Comparison of ENCODE assay signal across 10 mouse cellular contexts in the genomic region with DNA sequence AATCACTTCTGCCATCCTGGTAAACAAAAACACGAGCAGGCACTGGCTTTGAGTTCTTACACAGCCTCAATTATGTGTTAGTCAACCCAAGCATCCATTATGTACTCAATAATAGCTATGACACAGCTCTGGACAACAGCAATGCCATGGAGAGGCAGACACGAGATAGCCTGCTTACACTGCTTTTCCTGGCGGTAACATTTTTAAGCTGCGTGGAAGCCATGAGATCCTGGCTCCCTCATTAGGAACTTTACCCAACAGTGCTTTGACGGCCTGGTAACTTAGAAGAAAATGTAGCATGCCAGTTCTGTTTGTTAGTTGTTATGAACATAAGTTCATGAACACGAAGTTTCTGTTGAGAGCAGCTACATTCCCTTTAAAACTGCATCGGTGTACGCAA. TPM values are rescaled to one million over a fixed set of nuclear protein-coding genes. Genes with fewer than 3 reads are reported as not detected.
A peak's percentile ranks its signal among the peaks of the same experiment; 100 is the strongest.
DNase-seq lines count a peak whose midpoint lies in the region; ATAC-seq and TF ChIP-seq lines count a peak whose summit lies in the region.
"Had no signal": no experiment of that assay in that cellular context is flagged by ENCODE, and none has a peak within 500 bp of the region (broad histone marks: within the 10 kb centered on the region; RNA-seq: fewer than 3 reads in every experiment).

No protein-coding gene starts in this region.

- H3K4me2 ChIP-seq in forebrain, embryonic 11.5 days (ENCODE audit: low read depth, low read length, severe bottlenecking) = no peak overlapping the region; the same call in 1 of the 2 replicates

- H3K4me1 ChIP-seq in liver, adult 2 months (ENCODE audit: control insufficient read depth, insufficient read depth, low read length) = peaks cover 9% of the 10 kb centered on the region
- peaks cover 2% of the 10 kb centered on the region; the same call in 1 of the 2 replicates for H3K4me1 ChIP-seq in embryonic fibroblast, embryonic 13.5 days (ENCODE audit: control insufficient read depth, insufficient read depth, low read length)
- peaks cover 5% of the 10 kb centered on the region; the same call in 1 of the 2 replicates for H3K4me1 ChIP-seq in forebrain, embryonic 11.5 days (replicated peaks; ENCODE audit: control insufficient read depth, insufficient read depth, low read length)

- no peak for TF ChIP-seq CTCF in liver, adult 2 months (IDR thresholded peaks at IDR 0.05; ENCODE audit: low read depth, low read length)
- no peak for TF ChIP-seq CTCF in embryonic fibroblast, embryonic 13.5 days (IDR thresholded peaks at IDR 0.05; ENCODE audit: borderline replicate concordance, insufficient read depth, low read length)

- H3K9me3 ChIP-seq in forebrain, embryonic 11.5 days (ENCODE audit: control insufficient read depth, low read length) = no peaks in the 10 kb centered on the region
- H3K9me3 ChIP-seq: forebrain, embryonic 13.5 days had no signal

- no peak overlapping the region for H3K9ac ChIP-seq in liver, adult 2 months (ENCODE audit: low read depth, low read length)
- H3K9ac ChIP-seq in forebrain, embryonic 11.5 days (ENCODE audit: low read length) = no peak overlapping the region

- no peak for TF ChIP-seq POLR2A in liver, adult 2 months (IDR thresholded peaks at IDR 0.05; ENCODE audit: extremely low read depth, insufficient read depth, low read length)
- TF ChIP-seq POLR2A in embryonic fibroblast, embryonic 13.5 days (IDR thresholded peaks at IDR 0.05; ENCODE audit: low read depth, low read length) = no peak

- peaks cover 6% of the 10 kb centered on the region; the same call in 1 of the 2 replicates for H3K79me2 ChIP-seq in liver, adult 2 months (ENCODE audit: control insufficient read depth, insufficient read depth, low read length)

- H3K27me3 ChIP-seq in liver, adult 2 months (ENCODE audit: control insufficient read depth, insufficient read depth, low read length) = no peaks in the 10 kb centered on the region
- 0 out of 2 replicates have a peak, but pooled peaks cover 3% of the 10 kb centered on the region for H3K27me3 ChIP-seq in forebrain, embryonic 11.5 days (ENCODE audit: control insufficient read depth, insufficient read depth, low read length)
- H3K27me3 ChIP-seq: forebrain, embryonic 13.5 days had no signal

- 75% methylated on average over 8 of the region's 8 CpGs for WGBS in liver, adult 2 months
- WGBS in forebrain, embryonic 11.5 days = 41% methylated on average over 8 of the region's 8 CpGs

- ATAC-seq in forebrain, embryonic 11.5 days (replicated peaks; ENCODE audit: low FRiP score) = no peak
- ATAC-seq: forebrain, embryonic 13.5 days had no signal

- H3K4me3 ChIP-seq in liver, adult 2 months (ENCODE audit: insufficient read depth, low read depth, low read length) = no peak overlapping the region
- no peak overlapping the region for H3K4me3 ChIP-seq in embryonic fibroblast, embryonic 13.5 days (ENCODE audit: insufficient read depth, low read length)
- H3K4me3 ChIP-seq in forebrain, embryonic 11.5 days (ENCODE audit: low read depth, low read length) = no peak overlapping the region

- DNase-seq in cerebellum, adult 9-11 months = peak; percentile 5
- no peak for DNase-seq in cerebellum, postnatal 14 days
- DNase-seq in liver, adult 2 months (ENCODE audit: extremely low read depth, low read depth, low spot score) = peak; percentile 14
- DNase-seq in liver = no peak
- peak; percentile 22 for DNase-seq in naive thymus-derived CD4-positive, alpha-beta T cell, adult 2 months (ENCODE audit: low read depth)
- DNase-seq in adrenal gland, postnatal 36 days = no peak
- no peak for DNase-seq in forebrain, embryonic 11.5 days (ENCODE audit: low spot score)
- DNase-seq: layer of hippocampus, adult 9-11 months had no signal

- H3K36me3 ChIP-seq in liver, adult 2 months (ENCODE audit: control insufficient read depth, insufficient read depth, low read length) = no peaks in the 10 kb centered on the region
- H3K36me3 ChIP-seq in forebrain, embryonic 11.5 days (ENCODE audit: control insufficient read depth, insufficient read depth, low read length) = no peaks in the 10 kb centered on the region

- H3K27ac ChIP-seq in liver, adult 2 months (replicated peaks; ENCODE audit: insufficient read depth, low read depth, low read length) = no peak overlapping the region
- peak overlapping the region; percentile 96 for H3K27ac ChIP-seq in embryonic fibroblast, embryonic 13.5 days (ENCODE audit: insufficient read depth, low read length)
- H3K27ac ChIP-seq in forebrain, embryonic 11.5 days (ENCODE audit: low read depth, low read length) = no peak overlapping the region
- H3K27ac ChIP-seq: forebrain, embryonic 13.5 days had no signal

RNA-seq across cellular contexts. Expression of gene Eif4e, which starts 0.5 kb away (rescaled TPM):
- total RNA-seq in liver, adult 2 months (2014; rRNA removed) = 16.4 and 18.2 TPM in 2 replicates
- polyA plus RNA-seq in liver, adult 2 months (2012; rRNA removed) = 10.1 and 12.8 TPM in 2 replicates
- polyA plus RNA-seq in embryonic fibroblast, embryonic 13.5 days (2011; ENCODE audit: insufficient read length, low read depth, missing spikeins) = 248 and 280 TPM in 2 replicates
- total RNA-seq in adrenal gland, postnatal 36 days (2021) = 100 to 1,000 TPM; 193 to 194 TPM
- 483 and 500 TPM in 2 replicates for polyA plus RNA-seq in forebrain, embryonic 11.5 days (2014; fragmentation: Nextera tagmentation; extraction: Ambion mirVana)

RNA-seq across cellular contexts. Expression of gene Metap1, which starts 36.2 kb away (rescaled TPM):
- total RNA-seq in liver, adult 2 months (2014; rRNA removed) = 31.4 and 32.5 TPM in 2 replicates
- polyA plus RNA-seq in liver, adult 2 months (2012; rRNA removed) = 11.7 and 12.5 TPM in 2 replicates
- polyA plus RNA-seq in embryonic fibroblast, embryonic 13.5 days (2011; ENCODE audit: insufficient read length, low read depth, missing spikeins) = 62.3 and 63.5 TPM in 2 replicates
- 10 to 100 TPM; 53.8 to 57.9 TPM for total RNA-seq in adrenal gland, postnatal 36 days (2021)
- 47.9 and 51.0 TPM in 2 replicates for polyA plus RNA-seq in forebrain, embryonic 11.5 days (2014; fragmentation: Nextera tagmentation; extraction: Ambion mirVana)

Comparison
In these comparisons a context has a peak if more than half of its experiments do, and no peak if none do; other contexts are left out.
1. DNase-seq: peak in cerebellum, adult 9-11 months (single experiment), liver, adult 2 months (single experiment) and naive thymus-derived CD4-positive, alpha-beta T cell, adult 2 months (single experiment); none in cerebellum, postnatal 14 days (0 of 2), liver (single experiment), adrenal gland, postnatal 36 days (0 of 2) and forebrain, embryonic 11.5 days (single experiment).
2. RNA of gene Eif4e, which starts 0.5 kb away (polyA plus RNA-seq): 483 to 500 TPM in forebrain, embryonic 11.5 days and 248 to 280 TPM in embryonic fibroblast, embryonic 13.5 days; 10.1 to 12.8 TPM in liver, adult 2 months; every median in the first group is over 10 times any median in the second.